Mouse (Mus musculus) forebrain, embryonic 16.5 days (tissue): ENCODE measurements at regions not wholly inside any gene's neighbourhood (a gene's known extent, or its start where the extent isn't known, plus 50 kb on each side); places are given as distances from the start of the nearest gene placed in this dataset.

Experiments
- ATAC-seq: fragments of 200-750 bp; cut with Nextera tagmentation; 2 replicates; pipeline ENCODE4 v1.8.0; 2017; ENCODE audit warnings: mild to moderate bottlenecking, moderate library complexity
- H3K27ac ChIP-seq: fragments of 300-500 bp; sonication (generic); 2 replicates; pipeline ENCODE4 v1.5.1; 2014; ENCODE audit warnings: low read length, control low read depth
- H3K27me3 ChIP-seq: fragments of 300-500 bp; sonication (generic); replicated peaks from 2 replicates; pipeline ENCODE4 v1.6.1; 2014; ENCODE audit warnings: low read length; ENCODE audit not compliant: control insufficient read depth, insufficient read depth
- H3K36me3 ChIP-seq: fragments of 300-500 bp; sonication (generic); 2 replicates; pipeline ENCODE4 v1.6.1; 2014; ENCODE audit not compliant: control insufficient read depth, insufficient read depth
- H3K4me1 ChIP-seq: fragments of 300-500 bp; sonication (generic); replicated peaks from 2 replicates; pipeline ENCODE4 v1.6.1; 2014; ENCODE audit warnings: low read length; ENCODE audit not compliant: control insufficient read depth, insufficient read depth
- H3K4me2 ChIP-seq: fragments of 300-500 bp; sonication (generic); 2 replicates; pipeline ENCODE4 v1.6.1; 2014; ENCODE audit warnings: mild to moderate bottlenecking, low read length, control low read depth
- H3K4me3 ChIP-seq: fragments of 300-500 bp; sonication (generic); replicated peaks from 2 replicates; pipeline ENCODE4 v1.5.1; 2014; ENCODE audit warnings: mild to moderate bottlenecking, low read length, control low read depth
- H3K9ac ChIP-seq: fragments of 300-500 bp; sonication (generic); replicated peaks from 2 replicates; pipeline ENCODE4 v1.6.1; 2014; ENCODE audit warnings: low read depth, low read length, control low read depth
- H3K9me3 ChIP-seq: fragments of 300-500 bp; sonication (generic); 2 replicates; pipeline ENCODE4 v1.6.1; 2016; ENCODE audit warnings: low read length; ENCODE audit not compliant: control insufficient read depth
- WGBS: fragments of 180-500 bp; shearing (Covaris S2); extraction: QIAGEN DNeasy Blood & Tissue Kit; methylation state at CpG from one replicate; pipeline ENCODE4 v1.1.7; 2014; 5-methylcytosine and 5-hydroxymethylcytosine counted together

DNA sequence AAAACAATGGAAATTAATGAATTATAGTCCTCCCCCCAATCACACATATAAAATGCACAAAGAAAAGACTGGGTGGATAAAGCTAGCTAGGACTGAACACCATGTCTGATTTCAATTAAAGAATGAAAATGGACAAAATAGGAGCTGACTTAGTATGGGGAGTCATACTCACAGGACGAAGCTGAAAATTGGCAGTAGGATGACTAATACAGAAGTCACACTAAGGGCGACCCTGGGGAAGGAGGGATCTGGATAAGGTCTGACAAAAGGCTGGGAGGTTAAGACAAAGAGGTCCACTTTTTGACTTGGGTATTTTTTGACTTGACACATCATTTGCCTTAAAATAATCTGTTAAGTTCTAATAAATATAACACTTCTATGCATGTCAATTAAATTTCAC, 170.2 kb upstream of the Rfx3 start:
- ATAC-seq: no peak
- no peaks in the 10 kb centered on the region for H3K36me3 ChIP-seq
- WGBS: 84% methylated on average over 2 of the region's 2 CpGs
- H3K4me1 ChIP-seq: no peaks in the 10 kb centered on the region
- no peak overlapping the region for H3K4me3 ChIP-seq
- no peak overlapping the region for H3K27ac ChIP-seq
- H3K9ac ChIP-seq: no peak overlapping the region
- H3K4me2 ChIP-seq: no peak overlapping the region
- no peaks in the 10 kb centered on the region for H3K27me3 ChIP-seq
- no peaks in the 10 kb centered on the region for H3K9me3 ChIP-seq

DNA sequence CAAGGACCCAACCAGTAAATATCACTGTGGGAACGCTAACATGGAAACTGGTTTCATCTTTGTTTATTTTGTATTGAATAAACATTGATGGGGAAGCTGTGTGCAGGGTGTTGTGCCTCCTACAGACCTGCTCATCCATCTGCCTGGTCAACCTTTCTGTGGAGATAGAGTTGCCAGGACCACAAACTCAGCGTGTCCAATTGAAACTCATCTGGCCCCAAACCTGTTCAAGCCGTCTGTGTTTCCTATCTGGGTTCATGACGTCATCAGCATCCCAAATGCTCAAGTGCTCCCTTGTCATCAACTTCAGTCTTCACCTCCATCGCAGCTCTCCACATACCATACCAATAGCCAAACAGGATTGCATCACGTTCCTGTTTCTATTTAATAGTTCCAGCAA, 167.1 kb upstream of the Rfx3 start:
- Histone ChIP-seq H3K27ac (no peak overlapping the region), H3K9ac (no peak overlapping the region), H3K27me3 (no peaks in the 10 kb centered on the region), H3K4me3 (no peak overlapping the region), H3K4me2 (no peak overlapping the region), H3K36me3 (no peaks in the 10 kb centered on the region), H3K4me1 (no peaks in the 10 kb centered on the region), H3K9me3 (no peaks in the 10 kb centered on the region)
- ATAC-seq: no peak
- WGBS: 93% methylated on average over 6 of the region's 6 CpGs

DNA sequence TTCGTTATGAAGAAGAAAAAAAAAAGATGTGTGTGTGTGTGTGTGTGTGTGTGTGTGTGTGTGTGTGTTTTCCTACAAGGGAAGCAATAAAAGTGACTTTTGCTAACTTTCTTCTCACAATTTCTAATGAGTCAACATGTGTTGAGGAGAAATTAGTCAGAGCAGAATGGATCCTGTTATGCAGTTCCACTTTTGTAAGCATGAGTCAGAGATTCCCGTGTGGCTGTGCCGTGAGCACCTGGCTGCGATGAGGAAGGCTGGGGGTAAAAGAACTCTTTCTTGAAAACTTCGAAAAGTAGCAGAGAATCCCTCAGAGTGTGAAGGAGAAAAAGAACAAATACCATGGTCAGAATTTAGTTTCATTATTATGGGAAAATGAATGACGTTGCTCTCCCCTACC, 165.9 kb upstream of the Rfx3 start:
- Histone ChIP-seq H3K27me3 (no peaks in the 10 kb centered on the region), H3K27ac (no peak overlapping the region), H3K36me3 (no peaks in the 10 kb centered on the region), H3K4me1 (no peaks in the 10 kb centered on the region), H3K4me2 (no peak overlapping the region), H3K4me3 (no peak overlapping the region), H3K9me3 (no peaks in the 10 kb centered on the region), H3K9ac (no peak overlapping the region)
- ATAC-seq: no peak
- 95% methylated on average over 6 of the region's 6 CpGs for WGBS

DNA sequence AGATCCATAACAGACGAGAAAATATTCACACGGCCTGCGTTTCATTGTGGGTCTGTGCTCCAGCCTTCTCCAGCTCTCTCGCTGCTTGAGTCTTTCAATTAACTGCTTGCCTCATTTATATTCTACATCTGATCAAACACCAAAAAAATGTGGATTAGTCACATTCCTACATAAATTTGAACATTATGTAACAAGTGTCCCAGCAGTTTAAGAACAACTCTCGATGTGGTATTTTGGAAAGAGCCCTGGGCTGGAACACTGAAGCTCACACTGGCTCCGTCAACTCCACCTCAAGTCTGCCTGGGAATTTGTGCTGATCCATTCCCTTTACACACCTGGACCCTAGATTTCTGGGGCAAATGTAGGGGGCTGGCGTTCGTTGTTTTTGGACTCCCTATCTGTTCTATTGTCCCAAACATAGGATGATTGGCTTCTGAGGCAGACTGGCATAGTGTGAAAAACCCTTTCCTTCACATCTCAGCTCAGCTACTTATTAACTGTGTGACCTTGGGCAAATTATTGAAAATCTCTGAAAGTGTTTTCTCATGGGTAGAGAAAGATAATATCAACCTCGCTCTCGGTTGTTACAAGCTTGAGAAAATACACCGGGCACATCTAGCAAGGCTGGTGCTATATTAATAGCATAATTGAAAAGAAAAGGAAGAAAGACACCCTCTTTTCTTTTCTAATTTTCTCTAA, 161.0 kb upstream of the Rfx3 start:
- H3K4me1 ChIP-seq: no peaks in the 10 kb centered on the region
- no peaks in the 10 kb centered on the region for H3K9me3 ChIP-seq
- H3K27ac ChIP-seq: no peak overlapping the region
- WGBS: 57% methylated on average over 11 of the region's 11 CpGs
- no peak overlapping the region for H3K4me2 ChIP-seq
- no peak for ATAC-seq
- no peaks in the 10 kb centered on the region for H3K36me3 ChIP-seq
- H3K9ac ChIP-seq: no peak overlapping the region
- H3K27me3 ChIP-seq: no peaks in the 10 kb centered on the region
- H3K4me3 ChIP-seq: no peak overlapping the region

DNA sequence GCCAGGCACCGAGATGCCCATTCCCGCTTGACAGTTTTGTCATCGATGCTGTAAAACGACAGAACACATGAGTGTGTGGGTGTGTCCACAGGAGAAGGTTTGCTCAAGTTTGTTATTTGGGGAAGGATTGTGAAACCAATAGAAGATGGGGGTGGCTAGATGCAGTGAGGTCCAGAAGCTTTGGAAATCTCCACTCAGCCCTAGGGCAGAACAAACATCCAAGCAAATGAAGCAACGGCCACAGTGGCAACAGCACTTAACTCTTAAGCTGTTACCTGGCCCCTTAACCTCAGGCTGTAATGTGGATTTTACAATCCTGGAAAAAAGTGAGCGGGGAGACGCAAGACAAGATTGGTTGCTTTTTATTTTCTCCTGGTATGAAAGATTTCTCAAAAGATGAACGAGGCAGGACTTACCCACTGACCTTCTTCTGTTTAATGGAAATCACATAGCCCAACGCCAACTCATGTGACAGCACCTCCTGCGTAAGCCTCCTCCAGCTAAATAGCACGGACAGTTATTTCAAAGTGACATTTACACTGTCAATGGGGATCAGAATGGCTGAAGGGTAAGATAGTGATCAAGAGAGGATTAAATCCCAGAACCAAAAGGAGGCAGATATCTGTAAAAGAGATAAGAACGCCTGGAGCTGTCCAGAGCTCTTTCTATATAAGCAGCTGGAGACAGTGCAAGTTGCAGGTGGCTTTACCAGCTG, 156.6 kb upstream of the Rfx3 start:
- H3K27ac ChIP-seq: no peak overlapping the region
- H3K9ac ChIP-seq: no peak overlapping the region
- WGBS: 92% methylated on average over 12 of the region's 12 CpGs
- H3K4me2 ChIP-seq: no peak overlapping the region
- H3K4me1 ChIP-seq: peaks cover 6% of the 10 kb centered on the region; the same call in 1 of the 2 replicates
- no peaks in the 10 kb centered on the region for H3K27me3 ChIP-seq
- no peaks in the 10 kb centered on the region for H3K36me3 ChIP-seq
- H3K9me3 ChIP-seq: no peaks in the 10 kb centered on the region
- no peak for ATAC-seq
- H3K4me3 ChIP-seq: no peak overlapping the region

DNA sequence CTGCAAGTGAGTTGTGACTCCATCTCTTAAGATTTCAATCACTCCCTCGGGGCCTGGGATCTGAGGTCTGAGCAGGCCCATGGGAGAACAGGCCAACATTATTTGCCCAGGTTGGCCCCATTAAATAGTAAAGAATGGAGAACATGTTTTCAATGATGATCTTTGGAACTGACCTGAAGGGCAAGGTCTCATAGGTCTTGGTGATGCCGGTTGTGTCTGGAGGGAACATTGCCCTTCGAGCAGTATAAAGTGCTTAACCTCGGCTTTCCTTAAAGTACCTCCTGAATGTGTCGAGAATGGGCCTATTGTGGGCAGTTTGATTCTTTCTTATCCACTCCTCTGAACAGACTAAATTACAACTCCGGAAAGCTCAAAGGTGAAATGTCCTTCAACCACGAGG, 155.7 kb upstream of the Rfx3 start:
- Histone ChIP-seq H3K36me3 (no peaks in the 10 kb centered on the region), H3K27me3 (no peaks in the 10 kb centered on the region), H3K9me3 (no peaks in the 10 kb centered on the region), H3K4me2 (no peak overlapping the region), H3K4me1 (peaks cover 6% of the 10 kb centered on the region; the same call in 1 of the 2 replicates), H3K9ac (no peak overlapping the region), H3K4me3 (no peak overlapping the region), H3K27ac (no peak overlapping the region)
- ATAC-seq: no peak
- WGBS: 87% methylated on average over 7 of the region's 7 CpGs

DNA sequence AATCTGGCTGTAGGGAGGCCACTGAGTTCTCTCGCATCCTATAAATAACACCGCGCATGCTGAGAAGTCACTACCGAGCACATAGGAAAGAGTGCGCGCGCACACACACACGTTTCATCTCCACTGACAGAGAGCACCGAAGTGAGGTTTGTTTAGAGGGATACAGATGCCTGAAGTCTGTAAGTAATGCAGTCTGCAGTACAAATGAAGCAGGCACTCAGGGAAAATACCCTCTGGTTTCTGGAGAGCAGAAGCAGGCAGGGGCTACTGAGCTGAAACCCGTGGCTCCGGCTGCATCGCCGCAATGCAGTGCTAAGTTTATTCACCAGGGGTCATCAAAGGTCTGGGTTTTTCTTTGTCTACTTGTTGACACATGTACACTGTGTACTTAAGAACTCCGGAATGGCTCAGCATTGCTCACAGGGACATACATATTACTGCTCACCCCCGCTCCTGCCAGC, 155.0 kb upstream of the Rfx3 start:
- Histone ChIP-seq H3K27me3 (no peaks in the 10 kb centered on the region), H3K9me3 (no peaks in the 10 kb centered on the region), H3K4me2 (peak overlapping the region; percentile 36), H3K9ac (no peak overlapping the region; the same call in 1 of the 2 replicates), H3K4me3 (peak overlapping the region; percentile 19; the same call in 1 of the 2 replicates), H3K4me1 (peaks cover 6% of the 10 kb centered on the region; the same call in 1 of the 2 replicates), H3K27ac (no peak overlapping the region), H3K36me3 (no peaks in the 10 kb centered on the region)
- WGBS: 37% methylated on average over 15 of the region's 15 CpGs
- peak; percentile 90 for ATAC-seq

DNA sequence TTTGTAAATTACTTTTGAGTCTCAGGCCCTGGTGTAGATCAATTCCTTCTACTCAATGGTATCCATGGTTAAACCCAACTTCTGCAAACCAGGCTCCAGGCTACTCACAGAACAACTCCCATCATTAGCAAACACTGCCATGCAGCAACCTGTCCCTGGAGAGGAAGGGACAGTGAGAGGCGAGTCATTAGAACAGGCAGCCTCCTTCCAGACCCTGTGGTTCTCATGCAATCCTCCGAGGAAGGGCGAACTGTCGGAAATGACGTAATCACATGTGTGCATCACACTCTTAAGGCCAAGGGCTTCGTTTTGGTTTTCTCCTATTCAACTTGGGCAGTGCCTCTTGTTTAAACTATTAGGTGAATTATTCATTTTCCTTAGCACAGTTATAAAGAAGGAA, 152.2 kb upstream of the Rfx3 start:
- no peak overlapping the region for H3K4me3 ChIP-seq
- WGBS: 87% methylated on average over 6 of the region's 6 CpGs
- no peak for ATAC-seq
- H3K36me3 ChIP-seq: no peaks in the 10 kb centered on the region
- peaks cover 6% of the 10 kb centered on the region; the same call in 1 of the 2 replicates for H3K4me1 ChIP-seq
- H3K9me3 ChIP-seq: no peaks in the 10 kb centered on the region
- no peak overlapping the region for H3K9ac ChIP-seq
- H3K4me2 ChIP-seq: no peak overlapping the region
- no peak overlapping the region for H3K27ac ChIP-seq
- no peaks in the 10 kb centered on the region for H3K27me3 ChIP-seq

DNA sequence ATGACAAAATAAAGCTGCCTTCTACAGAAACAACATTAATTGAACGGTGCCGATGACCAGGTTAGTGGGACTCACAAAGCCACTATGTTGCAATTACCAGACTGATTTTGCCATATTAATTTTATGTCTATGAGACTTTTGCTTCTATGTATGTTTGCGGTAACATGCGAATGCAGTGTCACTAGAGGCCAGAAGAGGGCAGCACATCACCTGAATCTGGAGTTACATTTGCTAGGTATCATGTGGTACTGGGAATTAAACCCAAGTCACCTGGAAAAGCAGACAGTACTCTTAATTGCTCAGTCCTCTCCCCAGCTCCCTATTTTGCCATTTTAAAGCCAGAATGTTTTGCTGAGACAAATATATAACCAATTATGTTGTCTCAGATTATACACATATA, 149.6 kb upstream of the Rfx3 start:
- no peak overlapping the region for H3K27ac ChIP-seq
- no peak overlapping the region for H3K9ac ChIP-seq
- no peaks in the 10 kb centered on the region for H3K27me3 ChIP-seq
- H3K4me2 ChIP-seq: no peak overlapping the region
- no peak for ATAC-seq
- no peak overlapping the region for H3K4me3 ChIP-seq
- no peaks in the 10 kb centered on the region for H3K36me3 ChIP-seq
- no peaks in the 10 kb centered on the region for H3K9me3 ChIP-seq
- 0 out of 2 replicates have a peak, but pooled peaks cover 3% of the 10 kb centered on the region for H3K4me1 ChIP-seq
- WGBS: 81% methylated on average over 4 of the region's 4 CpGs
